Mouse (Mus musculus): Measurements from ENCODE around the gene Nepro. TPM values are rescaled to one million over a fixed set of nuclear protein-coding genes. Genes with fewer than 3 reads are reported as not detected.
A peak's percentile ranks its signal among the peaks of the same experiment; 100 is the strongest.

Nepro gene
- polyA plus RNA-seq, 1 experiment from 2014 or later: 2.3 TPM

- 49% methylated on average over 5 of the region's 5 CpGs for WGBS
- Histone ChIP-seq H3K9ac (ENCODE audit: low read depth, low read length) (no peak overlapping the region), H3K27me3 (replicated peaks; ENCODE audit: control insufficient read depth, insufficient read depth, low read length) (no peaks in the 10 kb centered on the region), H3K4me3 (ENCODE audit: low read depth, low read length) (no peak overlapping the region), H3K4me2 (replicated peaks; ENCODE audit: low read depth) (no peak overlapping the region), H3K9me3 (ENCODE audit: control insufficient read depth) (no peaks in the 10 kb centered on the region), H3K4me1 (replicated peaks; ENCODE audit: control insufficient read depth, insufficient read depth, low read length) (peaks cover 17% of the 10 kb centered on the region; the same call in 1 of the 2 replicates), H3K27ac (ENCODE audit: low read depth, low read length) (peak overlapping the region; percentile 29; the same call in 1 of the 2 replicates), H3K36me3 (ENCODE audit: control insufficient read depth, insufficient read depth) (no peaks in the 10 kb centered on the region)
- no peak for TF ChIP-seq CTCF (IDR thresholded peaks at IDR 0.05; ENCODE audit: low read depth)
- ATAC-seq: peak; percentile 64; the same call in 1 of the 2 replicates
Measured at GRCm38 (mm10) chr16:44697473-44698205, 26.5 kb upstream of the Nepro start.

- Histone ChIP-seq H3K4me2 (replicated peaks; ENCODE audit: low read depth) (no peak overlapping the region), H3K9ac (ENCODE audit: low read depth, low read length) (no peak overlapping the region), H3K4me1 (replicated peaks; ENCODE audit: control insufficient read depth, insufficient read depth, low read length) (peaks cover 16% of the 10 kb centered on the region; the same call in 1 of the 2 replicates), H3K9me3 (ENCODE audit: control insufficient read depth) (no peaks in the 10 kb centered on the region), H3K27me3 (replicated peaks; ENCODE audit: control insufficient read depth, insufficient read depth, low read length) (no peaks in the 10 kb centered on the region), H3K27ac (ENCODE audit: low read depth, low read length) (no peak overlapping the region), H3K36me3 (ENCODE audit: control insufficient read depth, insufficient read depth) (no peaks in the 10 kb centered on the region), H3K4me3 (ENCODE audit: low read depth, low read length) (no peak overlapping the region)
- ATAC-seq: no peak
- TF ChIP-seq CTCF (IDR thresholded peaks at IDR 0.05; ENCODE audit: low read depth): no peak
- WGBS: 91% methylated on average over 3 of the region's 3 CpGs
Measured at GRCm38 (mm10) chr16:44701155-44701554, 22.9 kb upstream of the Nepro start.

- no peak for TF ChIP-seq CTCF (IDR thresholded peaks at IDR 0.05; ENCODE audit: low read depth)
- no peak overlapping the region for H3K9ac ChIP-seq (ENCODE audit: low read depth, low read length)
- no peaks in the 10 kb centered on the region for H3K9me3 ChIP-seq (ENCODE audit: control insufficient read depth)
- WGBS: 65% methylated on average over 5 of the region's 5 CpGs
- H3K36me3 ChIP-seq (ENCODE audit: control insufficient read depth, insufficient read depth): no peaks in the 10 kb centered on the region
- no peak overlapping the region for H3K27ac ChIP-seq (ENCODE audit: low read depth, low read length)
- no peaks in the 10 kb centered on the region for H3K27me3 ChIP-seq (replicated peaks; ENCODE audit: control insufficient read depth, insufficient read depth, low read length)
- H3K4me2 ChIP-seq (replicated peaks; ENCODE audit: low read depth): no peak overlapping the region
- no peak for ATAC-seq
- no peak overlapping the region for H3K4me3 ChIP-seq (ENCODE audit: low read depth, low read length)
- peaks cover 9% of the 10 kb centered on the region; the same call in 1 of the 2 replicates for H3K4me1 ChIP-seq (replicated peaks; ENCODE audit: control insufficient read depth, insufficient read depth, low read length)
Measured at GRCm38 (mm10) chr16:44702272-44702671, 21.8 kb upstream of the Nepro start.

GRCm38 (mm10) chr16:44703458-44703857 is 20.6 kb upstream of the Nepro start:
- no peak overlapping the region for H3K27ac ChIP-seq (ENCODE audit: low read depth, low read length)
- no peaks in the 10 kb centered on the region for H3K9me3 ChIP-seq (ENCODE audit: control insufficient read depth)
- H3K36me3 ChIP-seq (ENCODE audit: control insufficient read depth, insufficient read depth): no peaks in the 10 kb centered on the region
- H3K4me1 ChIP-seq (replicated peaks; ENCODE audit: control insufficient read depth, insufficient read depth, low read length): 0 out of 2 replicates have a peak, but pooled peaks cover 2% of the 10 kb centered on the region
- no peak for ATAC-seq
- WGBS: 41% methylated on average over 4 of the region's 4 CpGs
- no peak overlapping the region for H3K4me2 ChIP-seq (replicated peaks; ENCODE audit: low read depth)
- peak; percentile 17; the same call in 1 of the 2 replicates for TF ChIP-seq CTCF (IDR thresholded peaks at IDR 0.05; ENCODE audit: low read depth)
- no peak overlapping the region for H3K9ac ChIP-seq (ENCODE audit: low read depth, low read length)
- H3K27me3 ChIP-seq (replicated peaks; ENCODE audit: control insufficient read depth, insufficient read depth, low read length): no peaks in the 10 kb centered on the region
- H3K4me3 ChIP-seq (ENCODE audit: low read depth, low read length): no peak overlapping the region

- no peaks in the 10 kb centered on the region for H3K27me3 ChIP-seq (replicated peaks; ENCODE audit: control insufficient read depth, insufficient read depth, low read length)
- peak; percentile 86 for TF ChIP-seq CTCF (IDR thresholded peaks at IDR 0.05; ENCODE audit: low read depth)
- H3K27ac ChIP-seq (ENCODE audit: low read depth, low read length): no peak overlapping the region
- peak; percentile 75 for ATAC-seq
- H3K4me3 ChIP-seq (ENCODE audit: low read depth, low read length): no peak overlapping the region
- no peaks in the 10 kb centered on the region for H3K4me1 ChIP-seq (replicated peaks; ENCODE audit: control insufficient read depth, insufficient read depth, low read length)
- H3K9ac ChIP-seq (ENCODE audit: low read depth, low read length): no peak overlapping the region
- 30% methylated on average over 10 of the region's 10 CpGs for WGBS
- H3K4me2 ChIP-seq (replicated peaks; ENCODE audit: low read depth): peak overlapping the region; percentile 25; the same call in 1 of the 2 replicates
- H3K9me3 ChIP-seq (ENCODE audit: control insufficient read depth): no peaks in the 10 kb centered on the region
- H3K36me3 ChIP-seq (ENCODE audit: control insufficient read depth, insufficient read depth): peaks cover 3% of the 10 kb centered on the region; the same call in 1 of the 2 replicates
Measured at GRCm38 (mm10) chr16:44716305-44717140, 7.6 kb upstream of the Nepro start.

GRCm38 (mm10) chr16:44717141-44717634 is 6.9 kb upstream of the Nepro start:
- no peak overlapping the region for H3K4me3 ChIP-seq (ENCODE audit: low read depth, low read length)
- H3K27me3 ChIP-seq (replicated peaks; ENCODE audit: control insufficient read depth, insufficient read depth, low read length): no peaks in the 10 kb centered on the region
- no peaks in the 10 kb centered on the region for H3K9me3 ChIP-seq (ENCODE audit: control insufficient read depth)
- H3K4me1 ChIP-seq (replicated peaks; ENCODE audit: control insufficient read depth, insufficient read depth, low read length): no peaks in the 10 kb centered on the region
- no peak for ATAC-seq
- H3K4me2 ChIP-seq (replicated peaks; ENCODE audit: low read depth): peak overlapping the region; percentile 25; the same call in 1 of the 2 replicates
- TF ChIP-seq CTCF (IDR thresholded peaks at IDR 0.05; ENCODE audit: low read depth): no peak
- no peak overlapping the region for H3K9ac ChIP-seq (ENCODE audit: low read depth, low read length)
- H3K27ac ChIP-seq (ENCODE audit: low read depth, low read length): no peak overlapping the region
- 75% methylated on average over 2 of the region's 2 CpGs for WGBS
- H3K36me3 ChIP-seq (ENCODE audit: control insufficient read depth, insufficient read depth): peaks cover 3% of the 10 kb centered on the region; the same call in 1 of the 2 replicates

All from intestine, postnatal 0 days (tissue).